Mouse (Mus musculus) adrenal gland, adult 18-20 months (tissue): Measurements from ENCODE around the gene Scgb2b17. TPM values are rescaled to one million over a fixed set of nuclear protein-coding genes. Genes with fewer than 3 reads are reported as not detected.
"Not testable (repeated sequence)": the region's sequence is repeated elsewhere in the genome, so short reads cannot be mapped to it uniquely, and the experiment has no call there.

ENCODE experiments used
- DNase-seq, 2 experiments: peaks; one replicate each; pipeline ENCODE4 v3.0.0; 2021 to 2022; ENCODE audit warnings: low spot score in 2 of 2
- long read RNA-seq, 2 experiments: library from polyadenylated mRNA; stranded (forward); transcript quantifications; one replicate each; pipeline ENCODE4 v2.0.0; 2021
- total RNA-seq, 2 experiments: library from RNA; stranded (reverse); gene quantifications; 1 replicate in 1 of 2; 2 replicates in 1 of 2; pipeline ENCODE4 v1.2.3; 2021

Scgb2b17 gene
- not detected for total RNA-seq
- long read RNA-seq, experiment 1: 0 reads
- long read RNA-seq, experiment 2: 0 reads

GRCm38 (mm10) chr7:33056461-33056860, at the start of gene Scgb2b17:
Gene Scgb2b17, minus strand, starts transcription at chr7:33056561.
- DNase-seq: not testable (repeated sequence)

DNA sequence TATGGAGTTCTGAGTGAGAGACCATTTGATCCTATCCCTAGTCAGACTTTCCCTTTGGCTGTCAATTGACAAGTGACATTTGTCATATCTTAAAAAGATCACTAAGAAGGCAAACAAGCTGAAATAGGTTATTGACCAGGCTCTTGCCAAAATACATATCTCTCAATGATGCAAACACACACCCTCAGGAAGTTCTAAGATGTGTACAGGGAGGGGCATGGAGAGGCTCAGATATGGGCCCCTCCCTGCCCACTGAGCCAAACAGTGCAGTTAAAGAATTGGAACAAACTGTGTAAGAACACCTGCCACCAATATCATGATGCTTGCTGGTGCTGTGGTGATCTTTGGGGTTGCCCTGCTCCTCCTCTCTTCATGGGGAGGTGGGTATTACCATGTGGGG, 6.8 kb upstream of the Scgb2b17 start, which contains the start of gene Scgb1b17:
Scgb1b17 (plus strand) TSS at position 301 of the 400 bp plus-strand sequence.
- not testable (repeated sequence) for DNase-seq

Other genes starting within 250 kb of the Scgb2b17 start
- gene Scgb2b15, start 226.9 kb downstream of the Scgb2b17 start, total RNA-seq: not detected
- not detected for gene Scgb1b15, start 220.0 kb downstream of the Scgb2b17 start, total RNA-seq
- gene Scgb1b17, start 6.9 kb upstream of the Scgb2b17 start, total RNA-seq: not detected
- gene Scgb2b18, start 117.3 kb upstream of the Scgb2b17 start, total RNA-seq: not detected
- not detected for gene Scgb1b18, start 129.0 kb upstream of the Scgb2b17 start, total RNA-seq
- gene Scgb2b19, start 223.8 kb upstream of the Scgb2b17 start, total RNA-seq: not detected
- gene Scgb1b19, start 230.7 kb upstream of the Scgb2b17 start, total RNA-seq: not detected